Mouse (Mus musculus) liver, embryonic 11.5 days (tissue): ENCODE measurements at regions not wholly inside any gene's neighbourhood (a gene's known extent, or its start where the extent isn't known, plus 50 kb on each side); places are given as distances from the start of the nearest gene placed in this dataset. TPM values are rescaled to one million over a fixed set of nuclear protein-coding genes. Genes with fewer than 3 reads are reported as not detected.

Experiments
- ATAC-seq: fragments of 200-750 bp; cut with Nextera tagmentation; replicated peaks from 2 replicates; pipeline ENCODE4 v1.8.0; 2017; ENCODE audit warnings: moderate number of reproducible peaks, mild to moderate bottlenecking, moderate TSS enrichment, moderate library complexity; ENCODE audit not compliant: low FRiP score
- DNase-seq: peaks from one replicate; pipeline ENCODE4 v3.0.0-alpha.2; 2017; ENCODE audit warnings: low spot score
- H3K27ac ChIP-seq: fragments of 300-500 bp; sonication (generic); 2 replicates; pipeline ENCODE4 v1.5.1; 2014; ENCODE audit warnings: mild to moderate bottlenecking, low read depth, low read length, control low read depth
- H3K27me3 ChIP-seq: fragments of 300-500 bp; sonication (generic); replicated peaks from 2 replicates; pipeline ENCODE4 v1.6.1; 2014; ENCODE audit warnings: low read length, mixed read lengths; ENCODE audit not compliant: control insufficient read depth, insufficient read depth
- H3K36me3 ChIP-seq: fragments of 300-500 bp; sonication (generic); 2 replicates; pipeline ENCODE4 v1.6.1; 2014; ENCODE audit warnings: mild to moderate bottlenecking, low read length, moderate library complexity, mixed read lengths; ENCODE audit not compliant: control insufficient read depth, insufficient read depth
- H3K4me1 ChIP-seq: fragments of 300-500 bp; sonication (generic); replicated peaks from 2 replicates; pipeline ENCODE4 v1.6.1; 2014; ENCODE audit warnings: low read length, mixed read lengths; ENCODE audit not compliant: control insufficient read depth, insufficient read depth
- H3K4me2 ChIP-seq: fragments of 300-500 bp; sonication (generic); 2 replicates; pipeline ENCODE4 v1.6.1; 2014; ENCODE audit warnings: mild to moderate bottlenecking, control low read depth, moderate library complexity
- H3K4me3 ChIP-seq: fragments of 300-500 bp; sonication (generic); 2 replicates; pipeline ENCODE4 v1.5.1; 2014; ENCODE audit warnings: low read depth, low read length, control low read depth
- H3K9ac ChIP-seq: fragments of 300-500 bp; sonication (generic); 2 replicates; pipeline ENCODE4 v1.6.1; 2014; ENCODE audit warnings: low read depth, low read length, control low read depth
- H3K9me3 ChIP-seq: fragments of 300-500 bp; sonication (generic); 2 replicates; pipeline ENCODE4 v1.6.1; 2016; ENCODE audit warnings: low read length, inconsistent platforms, mixed read lengths; ENCODE audit not compliant: control insufficient read depth
- WGBS: fragments of 180-500 bp; shearing (Covaris S2); extraction: QIAGEN DNeasy Blood & Tissue Kit; methylation state at CpG from one replicate; pipeline ENCODE4 v1.1.7; 2014; 5-methylcytosine and 5-hydroxymethylcytosine counted together
- microRNA-seq: library from miRNA; unstranded; fragments of <30 nt; microRNA quantifications from one replicate; pipeline ENCODE4, GENCODE M21; 2017; ENCODE audit warnings: borderline number of aligned reads

GRCm38 (mm10) chr10:46403883-46404282, 826.3 kb downstream of the Hace1 start:
- H3K4me1 ChIP-seq, result no peaks in the 10 kb centered on the region
- H3K9me3 ChIP-seq, result no peaks in the 10 kb centered on the region
- no peaks in the 10 kb centered on the region for H3K27me3 ChIP-seq
- ATAC-seq (no peak), DNase-seq (no peak)
- H3K36me3 ChIP-seq, result no peaks in the 10 kb centered on the region
- no peak overlapping the region for H3K27ac ChIP-seq
- no peak overlapping the region for H3K4me2 ChIP-seq
- 72% methylated on average over 2 of the region's 2 CpGs for WGBS
- H3K4me3 ChIP-seq, result no peak overlapping the region
- H3K9ac ChIP-seq, result no peak overlapping the region

Small RNA genes lying in the stretch of these regions (microRNA-seq; reads per million reads assigned to microRNA genes)
- gene Gm27410, result not detected
